Mouse (Mus musculus) heart, adult 2 months (tissue): ENCODE results near the gene Hcn2. TPM values are rescaled to one million over a fixed set of nuclear protein-coding genes. Genes with fewer than 3 reads are reported as not detected.

ENCODE experiments used
- DNase-seq, 2 experiments: peaks; one replicate each; pipeline ENCODE4 v3.0.0; 2021
- H3K27ac ChIP-seq: fragments of 200-600 bp; 2 replicates; pipeline ENCODE4 v1.8.1; 2022
- H3K27me3 ChIP-seq: fragments of 200-500 bp; 2 replicates; pipeline ENCODE4 v1.6.1; 2012; ENCODE audit warnings: mild to moderate bottlenecking, low read length, inconsistent platforms, mixed read lengths; ENCODE audit not compliant: control insufficient read depth, insufficient read depth
- H3K36me3 ChIP-seq: fragments of 200-500 bp; 2 replicates; pipeline ENCODE4 v1.6.1; 2012; ENCODE audit warnings: low read length, inconsistent platforms; ENCODE audit not compliant: control insufficient read depth, insufficient read depth
- H3K4me1 ChIP-seq: fragments of 200-500 bp; 2 replicates; pipeline ENCODE4 v1.6.1; 2011; ENCODE audit warnings: low read length; ENCODE audit not compliant: control insufficient read depth, insufficient read depth
- H3K4me3 ChIP-seq: fragments of 200-600 bp; 2 replicates; pipeline ENCODE4 v1.8.1; 2022
- H3K79me2 ChIP-seq: fragments of 200-500 bp; replicated peaks from 2 replicates; pipeline ENCODE4 v1.6.1; 2012; ENCODE audit warnings: mild to moderate bottlenecking, inconsistent platforms, low read length, moderate library complexity, mixed read lengths; ENCODE audit not compliant: control insufficient read depth, insufficient read depth
- H3K9ac ChIP-seq: fragments of 200-500 bp; 2 replicates; pipeline ENCODE4 v1.6.1; 2012; ENCODE audit warnings: low read depth, mild to moderate bottlenecking, control low read depth, inconsistent platforms, low read length, mixed read lengths
- CTCF ChIP-seq: fragments of 200-600 bp; IDR thresholded peaks from 2 replicates; pipeline ENCODE4 v1.8.1; 2022; ENCODE audit warnings: antibody characterized with exemption, mild to moderate bottlenecking, moderate library complexity
- EP300 ChIP-seq: fragments of 200-500 bp; IDR thresholded peaks from 2 replicates; pipeline ENCODE4 v1.6.1; 2011; ENCODE audit warnings: low read depth, low read length, control low read depth; ENCODE audit not compliant: insufficient read depth
- POLR2A ChIP-seq: fragments of 200-500 bp; IDR thresholded peaks from 2 replicates; pipeline ENCODE4 v1.6.1; 2011; ENCODE audit warnings: mild to moderate bottlenecking, low read depth, low read length, control low read depth; ENCODE audit not compliant: insufficient read depth
- WGBS: fragments of 180-500 bp; shearing (Covaris S2); methylation state at CpG from one replicate; pipeline ENCODE4 v1.1.7; 2018; 5-methylcytosine and 5-hydroxymethylcytosine counted together
- intact Hi-C: fragments of 180-260 bp; cut with DNase I; formaldehyde crosslinking; loops from one replicate; pipeline ENCODE4 v1.15.1; 2025
- polyA plus RNA-seq: library from polyadenylated mRNA; depleted of rRNA; stranded (reverse); fragments of >200 nt; gene quantifications from 2 replicates; pipeline ENCODE4 v1.2.3, GENCODE M21; 2012
- total RNA-seq, 2 experiments: library from RNA; stranded (reverse); gene quantifications; 2 replicates each; pipeline ENCODE4 v1.2.3; 2021

The Hcn2 gene
- total and polyA plus RNA-seq, 3 experiments = 17.0 to 33.5 (median 17.5) TPM

DNA sequence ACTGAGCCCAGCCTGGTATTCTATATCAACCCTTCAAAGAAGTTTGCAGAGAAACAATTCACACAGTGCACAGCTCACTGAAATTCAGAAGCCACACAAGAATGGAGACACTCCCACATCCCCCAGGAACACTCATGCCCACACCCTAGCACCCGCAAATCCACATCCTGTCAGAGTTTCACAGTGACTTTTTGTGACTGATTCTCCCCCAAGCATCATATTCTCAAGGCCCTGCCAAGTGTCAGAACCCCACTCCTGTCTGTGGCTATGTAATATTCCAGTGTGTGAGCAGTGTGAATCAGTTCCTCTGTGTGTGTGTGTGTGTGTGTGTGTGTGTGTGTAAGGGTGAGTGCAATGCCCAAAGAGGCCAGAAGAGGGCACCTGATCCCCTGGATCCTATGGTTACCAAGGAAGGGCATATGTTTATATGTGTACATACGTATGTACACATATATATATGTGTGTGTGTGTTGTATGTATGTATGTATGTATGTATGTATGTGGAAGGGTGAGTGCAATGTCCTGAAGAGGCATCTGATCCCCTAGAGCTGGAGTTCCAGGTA is 24.4 kb upstream of the Hcn2 start:
- no peak for DNase-seq
- intact Hi-C loops = no loop called here
- WGBS = 92% methylated on average over 2 of the region's 2 CpGs
- Histone ChIP-seq H3K27me3 (no peaks in the 10 kb centered on the region), H3K4me3 (no peak overlapping the region), H3K9ac (no peak overlapping the region), H3K27ac (no peak overlapping the region), H3K79me2 (no peaks in the 10 kb centered on the region), H3K4me1 (peaks cover 14% of the 10 kb centered on the region), H3K36me3 (peaks cover 5% of the 10 kb centered on the region)
- TF ChIP-seq POLR2A = no peak
- no peak for TF ChIP-seq CTCF
- TF ChIP-seq EP300 = no peak

DNA sequence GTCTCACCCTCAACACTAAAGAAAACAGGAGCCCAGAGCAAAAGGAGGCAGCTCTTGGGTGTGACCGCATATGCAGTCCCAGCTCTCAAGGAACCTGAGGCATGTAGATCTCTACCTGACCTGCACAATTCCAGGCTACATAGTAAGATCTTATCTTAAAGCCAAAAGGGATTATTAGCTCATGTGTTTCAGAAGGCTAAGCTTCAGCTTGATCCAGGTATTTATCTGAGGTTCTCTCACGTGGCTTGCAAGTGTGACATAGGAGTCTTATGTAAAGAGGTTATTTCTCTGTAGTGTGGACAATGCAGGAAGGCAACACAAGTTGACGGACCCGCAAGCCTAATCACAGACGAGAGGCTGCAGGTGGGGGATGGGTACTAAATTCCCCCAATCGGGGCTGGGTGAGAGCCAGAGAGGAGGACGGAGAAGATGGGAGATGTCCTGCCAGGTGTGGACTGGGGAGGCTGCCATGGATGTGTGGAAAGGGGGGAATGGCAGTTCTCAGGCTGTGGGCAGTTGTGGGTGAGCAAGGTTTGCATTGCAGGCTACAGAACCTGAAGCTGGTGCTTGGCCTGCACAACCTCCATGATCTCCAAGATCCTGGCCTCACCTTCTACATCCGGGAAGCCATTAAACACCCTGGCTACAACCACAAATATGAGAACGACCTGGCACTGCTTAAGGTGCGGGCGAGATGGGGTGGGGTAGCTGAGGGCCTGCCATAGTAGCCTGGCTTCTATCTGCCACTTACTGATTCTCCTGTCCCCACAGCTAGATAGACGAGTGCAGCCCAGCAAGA is 22.7 kb upstream of the Hcn2 start:
- Histone ChIP-seq H3K27ac (peak overlapping the region; percentile 85), H3K4me1 (peaks cover 13% of the 10 kb centered on the region), H3K27me3 (no peaks in the 10 kb centered on the region), H3K9ac (peak overlapping the region; percentile 24; the same call in 1 of the 2 replicates), H3K4me3 (no peak overlapping the region), H3K79me2 (no peaks in the 10 kb centered on the region), H3K36me3 (no peaks in the 10 kb centered on the region)
- intact Hi-C loops = loop anchor here (2.0 kb wide), 1 partner anchor 95 kb away; no protein-coding TSS in a partner anchor
- 55% methylated on average over 12 of the region's 12 CpGs for WGBS
- no peak for DNase-seq
- TF ChIP-seq POLR2A = no peak
- TF ChIP-seq EP300 = no peak
- no peak for TF ChIP-seq CTCF

DNA sequence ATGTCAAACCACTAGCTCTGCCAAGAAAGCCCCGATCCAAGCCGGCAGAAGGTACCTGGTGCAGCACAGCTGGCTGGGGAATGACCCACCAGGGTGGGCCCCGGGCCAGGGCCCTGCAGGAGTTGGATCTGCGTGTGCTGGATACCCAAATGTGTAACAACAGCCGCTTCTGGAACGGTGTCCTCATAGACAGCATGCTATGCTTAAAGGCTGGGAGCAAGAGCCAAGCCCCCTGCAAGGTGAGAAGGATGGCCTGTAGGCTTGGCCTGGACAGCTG is 22.1 kb upstream of the Hcn2 start:
- Histone ChIP-seq H3K4me3 (no peak overlapping the region), H3K36me3 (no peaks in the 10 kb centered on the region), H3K27ac (peak overlapping the region; percentile 85), H3K79me2 (no peaks in the 10 kb centered on the region), H3K4me1 (peaks cover 13% of the 10 kb centered on the region), H3K27me3 (no peaks in the 10 kb centered on the region), H3K9ac (peak overlapping the region; percentile 27)
- DNase-seq = no peak
- intact Hi-C loops = loop anchor here (2.0 kb wide), 1 partner anchor 94 kb away; no protein-coding TSS in a partner anchor
- TF ChIP-seq POLR2A = no peak
- no peak for TF ChIP-seq EP300
- TF ChIP-seq CTCF = no peak
- WGBS = 56% methylated on average over 6 of the region's 6 CpGs

DNA sequence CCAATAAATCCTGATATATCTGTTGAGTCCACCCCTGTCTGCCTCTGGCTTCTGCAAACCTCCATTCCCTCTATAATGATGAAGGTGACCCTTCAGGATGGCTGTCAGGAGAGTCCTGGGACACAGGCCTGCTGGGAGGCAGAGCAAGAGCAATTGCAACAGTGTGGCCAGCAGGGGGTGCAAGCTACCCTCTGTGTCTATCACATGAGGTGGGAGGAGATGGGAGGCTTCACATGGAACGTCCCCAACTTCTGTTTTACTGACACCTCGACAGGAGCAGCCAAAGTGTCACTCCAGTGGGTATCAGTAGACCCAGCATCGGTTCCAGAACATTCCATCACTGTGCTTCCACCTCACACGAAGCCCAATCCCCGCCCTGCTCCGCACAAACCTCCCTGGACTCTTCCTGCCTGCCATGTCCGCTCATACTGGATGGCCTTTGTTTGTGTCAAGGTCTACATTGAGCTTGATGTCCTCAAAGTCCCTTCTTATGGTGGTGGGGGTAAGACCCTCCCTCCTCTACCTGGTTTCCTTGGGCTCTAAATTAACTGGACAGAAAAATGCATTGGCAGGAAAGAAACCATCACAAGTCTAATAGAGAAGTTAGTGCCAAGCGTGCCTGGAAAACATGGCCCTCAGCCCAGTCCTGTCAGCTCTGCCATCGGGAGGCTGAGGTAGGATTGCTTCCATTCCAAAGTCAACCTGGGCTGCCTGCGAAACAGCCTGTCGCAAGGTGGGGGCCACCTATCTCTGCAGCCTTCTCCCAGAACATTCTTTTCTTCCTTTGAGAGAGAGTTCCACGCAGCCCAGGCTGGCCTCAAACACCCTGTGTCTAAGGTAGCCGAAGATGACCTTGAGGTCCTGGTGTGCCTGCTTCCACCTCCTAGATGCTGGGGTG is 21.0 kb upstream of the Hcn2 start:
- Histone ChIP-seq H3K9ac (no peak overlapping the region), H3K4me3 (no peak overlapping the region), H3K79me2 (no peaks in the 10 kb centered on the region), H3K27me3 (no peaks in the 10 kb centered on the region), H3K36me3 (no peaks in the 10 kb centered on the region), H3K4me1 (peaks cover 13% of the 10 kb centered on the region), H3K27ac (peak overlapping the region; percentile 85)
- TF ChIP-seq POLR2A (peak; percentile 43; the same call in 1 of the 2 replicates), CTCF (peak; percentile 93), EP300 (peak; percentile 95)
- intact Hi-C loops = loop anchor here (2.0 kb wide), 1 partner anchor 93 kb away; no protein-coding TSS in a partner anchor
- peak; percentile 85 to 86 for DNase-seq
- 26% methylated on average over 13 of the region's 13 CpGs for WGBS

DNA sequence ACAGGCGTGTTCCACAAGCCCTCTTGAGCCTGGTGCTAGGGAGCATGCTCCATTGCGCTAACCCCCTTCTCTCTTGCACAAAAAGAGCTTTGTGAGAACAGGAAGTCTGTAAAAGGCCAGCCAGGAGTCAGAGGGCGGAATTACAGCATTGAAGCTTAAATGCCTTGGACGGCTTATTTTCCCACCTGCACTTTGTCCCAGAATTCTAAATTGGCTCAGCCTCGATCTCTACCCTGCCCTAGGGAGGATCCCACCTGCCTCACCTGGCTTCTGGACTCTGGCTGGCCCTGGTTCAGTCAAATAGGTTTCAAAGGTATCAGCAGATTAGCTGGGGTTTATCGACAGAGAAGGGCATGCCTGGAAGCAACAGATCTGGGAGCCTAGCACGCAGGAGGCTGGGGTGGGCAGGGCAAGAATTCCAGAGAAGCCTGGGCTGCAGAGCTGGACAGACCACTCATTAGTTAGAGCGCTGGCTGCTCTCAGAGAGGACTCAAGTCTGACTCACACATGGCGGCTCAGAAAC is 20.2 kb upstream of the Hcn2 start:
- no peak overlapping the region for H3K4me3 ChIP-seq
- peaks cover 15% of the 10 kb centered on the region for H3K4me1 ChIP-seq
- no peak for TF ChIP-seq EP300
- H3K27ac ChIP-seq = peak overlapping the region; percentile 85
- 24% methylated on average over 9 of the region's 9 CpGs for WGBS
- peak in 1 of 2 experiments; percentile 60 for DNase-seq
- intact Hi-C loops = no loop called here
- H3K36me3 ChIP-seq = no peaks in the 10 kb centered on the region
- no peak overlapping the region for H3K9ac ChIP-seq
- no peaks in the 10 kb centered on the region for H3K79me2 ChIP-seq
- no peaks in the 10 kb centered on the region for H3K27me3 ChIP-seq
